Mouse (Mus musculus) lung, embryonic 15.5 days (tissue): Measurements from ENCODE around the gene Nfatc2ip. TPM values are rescaled to one million over a fixed set of nuclear protein-coding genes. Genes with fewer than 3 reads are reported as not detected.
A peak's percentile ranks its signal among the peaks of the same experiment; 100 is the strongest.

Source experiments
- ATAC-seq: fragments of 200-750 bp; cut with Nextera tagmentation; 2 replicates; pipeline ENCODE4 v1.8.0; 2017; ENCODE audit warnings: moderate number of reproducible peaks, borderline replicate concordance; ENCODE audit not compliant: low FRiP score, low TSS enrichment; ENCODE audit errors: extremely low read depth
- H3K27ac ChIP-seq: fragments of 300-500 bp; sonication (generic); 2 replicates; pipeline ENCODE4 v1.5.1; 2015; ENCODE audit warnings: moderate library complexity, mild to moderate bottlenecking, inconsistent platforms
- H3K27me3 ChIP-seq: fragments of 300-500 bp; sonication (generic); 2 replicates; pipeline ENCODE4 v1.6.1; 2015; ENCODE audit warnings: inconsistent platforms
- H3K36me3 ChIP-seq: fragments of 300-500 bp; sonication (generic); 2 replicates; pipeline ENCODE4 v1.6.1; 2015; ENCODE audit warnings: inconsistent platforms
- H3K4me1 ChIP-seq: fragments of 300-500 bp; sonication (generic); 2 replicates; pipeline ENCODE4 v1.6.1; 2015; ENCODE audit warnings: inconsistent platforms
- H3K4me2 ChIP-seq: fragments of 300-500 bp; sonication (generic); 2 replicates; pipeline ENCODE4 v1.6.1; 2015; ENCODE audit warnings: inconsistent platforms, mild to moderate bottlenecking, moderate library complexity
- H3K4me3 ChIP-seq: fragments of 300-500 bp; sonication (generic); 2 replicates; pipeline ENCODE4 v1.5.1; 2015; ENCODE audit warnings: mild to moderate bottlenecking, inconsistent platforms
- H3K9ac ChIP-seq: fragments of 300-500 bp; sonication (generic); 2 replicates; pipeline ENCODE4 v1.6.1; 2015; ENCODE audit warnings: inconsistent platforms
- H3K9me3 ChIP-seq: fragments of 300-500 bp; sonication (generic); 2 replicates; pipeline ENCODE4 v1.6.1; 2016; ENCODE audit warnings: inconsistent platforms
- WGBS: fragments of 180-500 bp; shearing (Covaris S2); methylation state at CpG from one replicate; pipeline ENCODE4 v1.1.7; 2015; 5-methylcytosine and 5-hydroxymethylcytosine counted together
- polyA plus RNA-seq: library from polyadenylated mRNA; unstranded; fragments of >200 nt; fragmentation: Nextera tagmentation; extraction: Ambion mirVana; gene quantifications from 2 replicates; pipeline ENCODE4 v1.2.1, GENCODE M21; 2015

The Nfatc2ip gene
- polyA plus RNA-seq, 1 experiment from 2014 or later: 3.3 TPM

DNA sequence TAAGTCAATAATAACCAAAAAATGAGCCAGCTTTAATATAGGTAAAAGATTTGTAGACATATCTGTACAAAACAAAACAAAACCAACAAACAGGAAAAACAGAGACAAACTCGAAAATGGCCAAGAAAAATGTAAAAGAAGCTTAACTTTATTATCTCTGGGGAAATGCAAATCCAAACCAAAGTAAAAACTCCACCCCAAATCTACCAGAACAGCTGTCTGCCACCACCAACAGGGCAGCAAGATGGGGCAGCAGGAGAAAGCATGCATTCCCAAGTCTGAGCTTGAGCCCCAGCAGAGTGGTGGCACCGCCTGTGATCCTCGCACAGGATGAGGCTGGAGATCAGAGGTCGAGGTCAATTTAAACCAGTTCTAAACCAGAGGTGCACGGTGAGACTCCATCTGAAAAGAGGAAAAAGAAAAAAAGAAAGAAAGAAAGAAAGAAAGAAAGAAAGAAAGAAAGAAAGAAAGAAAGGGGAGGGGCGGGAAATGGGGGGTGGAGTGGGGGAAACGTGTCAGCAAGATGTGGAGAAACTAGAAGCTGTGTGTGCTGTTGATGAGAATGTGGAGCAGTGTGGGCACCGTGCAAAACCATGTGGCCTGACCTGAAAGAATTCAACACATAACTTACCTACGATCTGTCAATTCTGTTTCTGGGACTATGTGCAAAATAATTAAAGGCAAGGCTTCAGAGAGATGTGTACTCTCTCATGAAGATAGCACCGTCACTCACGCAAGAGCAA lies 43.1 kb downstream of the Nfatc2ip start:
- ATAC-seq: no peak

DNA sequence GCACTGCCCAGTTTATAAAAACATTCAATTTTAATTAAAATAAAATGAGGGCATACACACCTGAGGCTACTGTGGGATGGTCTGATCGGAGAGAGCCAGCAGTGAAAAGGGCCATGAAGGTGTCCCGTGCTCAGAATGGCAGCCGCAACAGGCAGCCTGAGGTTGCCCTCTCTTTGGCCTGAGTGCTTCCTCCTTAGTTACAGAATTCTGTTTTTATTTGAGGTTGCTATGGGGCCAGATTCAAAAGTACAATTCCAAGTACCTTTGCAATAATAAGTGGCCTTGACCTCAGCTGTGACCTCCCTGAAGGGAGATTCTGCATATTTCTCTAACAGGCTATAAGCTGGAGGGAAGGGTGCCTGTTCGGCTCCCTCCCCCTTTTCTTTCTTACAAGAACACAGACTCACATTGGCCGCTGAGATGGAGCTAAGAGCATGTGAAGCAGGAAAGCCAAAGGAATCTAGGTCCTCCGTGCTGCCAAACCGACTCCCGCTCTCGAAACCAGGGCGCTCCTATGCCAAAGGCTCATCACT lies 45.1 kb downstream of the Nfatc2ip start:
- H3K27ac ChIP-seq: no peak overlapping the region
- H3K4me2 ChIP-seq: peak overlapping the region; percentile 39
- H3K9ac ChIP-seq: no peak overlapping the region
- H3K4me3 ChIP-seq: no peak overlapping the region
- H3K27me3 ChIP-seq: no peaks in the 10 kb centered on the region
- no peaks in the 10 kb centered on the region for H3K9me3 ChIP-seq
- H3K4me1 ChIP-seq: 0 out of 2 replicates have a peak, but pooled peaks cover 5% of the 10 kb centered on the region
- no peaks in the 10 kb centered on the region for H3K36me3 ChIP-seq
- ATAC-seq: no peak
- WGBS: 37% methylated on average over 10 of the region's 10 CpGs

More for the DNA sequence above, 43.1 kb downstream of the Nfatc2ip start:
- Histone ChIP-seq H3K4me1 (0 out of 2 replicates have a peak, but pooled peaks cover 5% of the 10 kb centered on the region), H3K27me3 (no peaks in the 10 kb centered on the region), H3K9me3 (no peaks in the 10 kb centered on the region), H3K4me3 (no peak overlapping the region), H3K27ac (no peak overlapping the region), H3K4me2 (no peak overlapping the region), H3K9ac (no peak overlapping the region), H3K36me3 (no peaks in the 10 kb centered on the region)
- 55% methylated on average over 11 of the region's 11 CpGs for WGBS

DNA sequence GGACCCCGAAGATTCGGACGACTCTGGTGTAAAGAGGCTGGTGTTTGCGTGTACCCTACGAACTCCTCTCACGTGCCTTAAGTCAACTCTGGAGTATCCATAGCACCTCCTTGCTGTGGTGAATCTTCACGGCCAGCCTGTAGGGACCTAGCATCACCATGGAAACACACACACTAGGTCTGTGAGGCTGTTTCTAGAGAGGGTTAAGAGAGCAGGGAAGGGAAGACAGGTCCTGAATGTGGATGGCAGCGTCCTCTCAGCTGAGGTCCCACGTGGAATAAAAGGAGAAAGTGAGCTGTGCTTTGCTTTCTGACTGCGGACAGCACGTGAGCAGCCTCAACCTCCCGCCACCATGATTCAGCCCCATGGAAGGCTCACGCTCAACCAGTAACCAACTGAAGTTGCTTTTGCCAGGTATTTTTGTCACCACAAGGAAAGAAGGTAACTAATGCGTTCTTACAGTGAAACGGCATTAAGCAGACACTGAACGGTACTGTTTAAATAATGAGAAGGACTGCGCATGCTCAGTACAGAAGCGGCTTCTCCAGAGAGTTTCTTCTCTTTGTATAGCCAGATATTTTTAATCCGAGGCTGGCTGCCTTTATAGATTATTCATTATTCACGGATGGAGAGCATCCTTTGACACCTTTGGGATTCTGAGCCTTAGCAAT lies 45.7 kb downstream of the Nfatc2ip start:
- Histone ChIP-seq H3K4me1 (0 out of 2 replicates have a peak, but pooled peaks cover 5% of the 10 kb centered on the region), H3K27me3 (no peaks in the 10 kb centered on the region), H3K36me3 (no peaks in the 10 kb centered on the region), H3K9ac (no peak overlapping the region), H3K27ac (no peak overlapping the region), H3K4me3 (peak overlapping the region; percentile 3; the same call in 1 of the 2 replicates), H3K4me2 (peak overlapping the region; percentile 39), H3K9me3 (no peaks in the 10 kb centered on the region)
- 52% methylated on average over 20 of the region's 20 CpGs for WGBS
- no peak for ATAC-seq

DNA sequence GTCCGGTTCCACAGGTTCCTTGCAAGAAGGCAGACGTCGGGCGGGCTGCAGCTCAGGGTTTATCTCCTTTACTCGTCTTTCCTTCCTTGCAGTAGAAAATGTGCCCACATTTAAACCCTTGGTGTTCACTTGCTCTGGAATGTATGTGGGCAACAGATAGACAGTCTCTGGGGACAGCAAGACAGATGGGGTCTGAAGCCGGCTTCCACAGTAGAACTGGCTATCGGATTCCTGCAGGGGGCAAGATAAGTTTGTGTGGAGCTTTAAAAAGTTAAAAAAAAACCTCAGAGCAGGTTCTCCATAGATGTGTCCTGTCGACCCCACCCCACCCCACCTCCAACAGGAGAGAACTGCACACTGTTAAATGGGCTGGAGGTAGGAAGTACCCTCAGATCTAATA lies 48.2 kb downstream of the Nfatc2ip start:
- 0 out of 2 replicates have a peak, but pooled peaks cover 5% of the 10 kb centered on the region for H3K4me1 ChIP-seq
- H3K36me3 ChIP-seq: no peaks in the 10 kb centered on the region
- ATAC-seq: no peak
- 50% methylated on average over 8 of the region's 8 CpGs for WGBS
- H3K4me2 ChIP-seq: no peak overlapping the region
- H3K27ac ChIP-seq: no peak overlapping the region
- no peaks in the 10 kb centered on the region for H3K27me3 ChIP-seq
- H3K9me3 ChIP-seq: no peaks in the 10 kb centered on the region
- H3K4me3 ChIP-seq: no peak overlapping the region
- no peak overlapping the region for H3K9ac ChIP-seq

DNA sequence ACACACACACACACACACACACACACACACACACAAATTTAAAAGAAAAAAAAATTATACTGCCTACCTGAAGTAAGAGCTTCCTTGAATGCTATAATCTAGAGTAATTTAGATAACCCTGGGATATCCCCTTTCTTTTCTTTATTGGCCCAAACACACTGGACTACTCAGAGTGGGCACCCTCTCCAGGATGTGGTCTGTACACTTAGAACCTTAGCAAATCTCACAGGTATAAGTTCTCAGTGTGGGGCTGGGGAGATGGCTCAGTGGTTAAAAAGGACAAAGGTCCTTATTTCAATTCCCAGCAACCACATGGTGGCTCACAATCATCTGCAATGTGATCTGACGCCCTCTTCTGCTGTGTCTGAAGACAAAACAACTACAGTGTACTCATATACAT lies 49.4 kb downstream of the Nfatc2ip start:
- no peak overlapping the region for H3K9ac ChIP-seq
- no peak overlapping the region for H3K4me3 ChIP-seq
- H3K27ac ChIP-seq: no peak overlapping the region
- no peaks in the 10 kb centered on the region for H3K36me3 ChIP-seq
- 0 out of 2 replicates have a peak, but pooled peaks cover 5% of the 10 kb centered on the region for H3K4me1 ChIP-seq
- no peaks in the 10 kb centered on the region for H3K27me3 ChIP-seq
- 36% methylated on average over 1 of the region's 1 CpGs for WGBS
- no peak overlapping the region for H3K4me2 ChIP-seq
- H3K9me3 ChIP-seq: no peaks in the 10 kb centered on the region
- ATAC-seq: no peak

DNA sequence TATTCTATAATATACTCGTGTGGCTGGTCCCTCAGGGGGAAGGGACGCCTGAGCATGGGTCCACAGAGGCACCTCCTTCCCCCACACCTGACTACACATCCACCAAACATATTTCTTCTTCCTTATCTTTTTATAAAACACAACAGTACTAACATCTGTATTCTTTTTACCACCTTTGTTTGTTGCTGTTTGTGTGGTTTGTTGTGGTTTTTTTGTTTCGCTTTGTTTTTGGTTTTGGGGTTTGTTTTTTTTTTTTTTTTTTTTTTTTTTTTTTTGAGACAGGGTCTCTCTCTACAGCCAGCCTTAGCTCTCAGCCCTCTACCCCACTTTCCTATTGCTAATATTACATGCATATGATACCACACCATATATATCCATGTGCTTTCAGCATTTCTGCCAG lies 50.6 kb downstream of the Nfatc2ip start:
- Histone ChIP-seq H3K9me3 (no peaks in the 10 kb centered on the region), H3K9ac (no peak overlapping the region), H3K4me1 (no peaks in the 10 kb centered on the region), H3K4me3 (no peak overlapping the region), H3K4me2 (no peak overlapping the region), H3K36me3 (no peaks in the 10 kb centered on the region), H3K27me3 (no peaks in the 10 kb centered on the region), H3K27ac (no peak overlapping the region)
- ATAC-seq: no peak
- 37% methylated on average over 3 of the region's 3 CpGs for WGBS

DNA sequence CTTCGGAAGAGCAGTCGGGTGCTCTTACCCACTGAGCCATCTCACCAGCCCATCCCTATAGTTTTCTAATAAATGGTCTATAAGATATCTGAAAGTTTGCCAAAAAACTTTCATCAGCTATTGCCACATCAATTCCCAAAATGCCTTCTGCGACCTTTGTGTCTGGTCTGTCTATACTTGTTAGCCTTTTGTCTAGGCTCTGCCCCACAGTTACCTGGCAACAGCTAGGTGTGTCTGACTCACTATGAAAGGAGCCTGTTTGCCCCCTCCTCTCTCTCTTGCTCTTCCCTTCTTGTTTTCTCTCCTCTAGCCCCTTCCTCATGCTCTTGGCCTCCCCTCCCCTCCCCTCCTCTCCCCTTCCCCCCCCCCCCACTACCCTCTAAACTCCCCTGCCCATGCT lies 51.0 kb downstream of the Nfatc2ip start:
- Histone ChIP-seq H3K27ac (no peak overlapping the region), H3K9ac (no peak overlapping the region), H3K27me3 (no peaks in the 10 kb centered on the region), H3K36me3 (no peaks in the 10 kb centered on the region), H3K4me2 (no peak overlapping the region), H3K4me3 (no peak overlapping the region), H3K4me1 (no peaks in the 10 kb centered on the region), H3K9me3 (no peaks in the 10 kb centered on the region)
- no peak for ATAC-seq
- 47% methylated on average over 3 of the region's 3 CpGs for WGBS

DNA sequence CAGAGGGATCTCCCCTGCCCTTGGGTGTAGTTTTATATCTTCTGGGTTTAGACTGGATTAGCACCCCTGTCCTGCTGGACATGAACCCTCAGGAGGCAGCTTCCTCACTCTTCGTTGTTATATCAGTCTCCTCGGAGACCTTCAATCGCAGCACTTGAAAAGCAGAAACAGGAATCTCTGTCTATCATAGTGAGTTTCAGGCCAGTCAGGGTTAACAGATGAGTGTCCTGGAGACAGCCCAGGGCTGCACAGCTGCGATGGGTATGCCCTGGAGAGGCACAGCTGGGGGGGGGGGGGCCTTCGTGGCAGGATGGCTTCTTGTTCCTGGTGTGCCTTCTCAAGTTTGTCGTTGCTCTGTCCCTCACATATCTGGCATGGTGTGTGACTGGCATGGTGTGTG lies 55.6 kb downstream of the Nfatc2ip start:
- no peak overlapping the region for H3K27ac ChIP-seq
- no peaks in the 10 kb centered on the region for H3K36me3 ChIP-seq
- 35% methylated on average over 6 of the region's 6 CpGs for WGBS
- H3K27me3 ChIP-seq: no peaks in the 10 kb centered on the region
- no peak overlapping the region for H3K4me2 ChIP-seq
- H3K4me1 ChIP-seq: no peaks in the 10 kb centered on the region
- H3K4me3 ChIP-seq: no peak overlapping the region
- ATAC-seq: no peak
- H3K9me3 ChIP-seq: no peaks in the 10 kb centered on the region
- H3K9ac ChIP-seq: no peak overlapping the region

DNA sequence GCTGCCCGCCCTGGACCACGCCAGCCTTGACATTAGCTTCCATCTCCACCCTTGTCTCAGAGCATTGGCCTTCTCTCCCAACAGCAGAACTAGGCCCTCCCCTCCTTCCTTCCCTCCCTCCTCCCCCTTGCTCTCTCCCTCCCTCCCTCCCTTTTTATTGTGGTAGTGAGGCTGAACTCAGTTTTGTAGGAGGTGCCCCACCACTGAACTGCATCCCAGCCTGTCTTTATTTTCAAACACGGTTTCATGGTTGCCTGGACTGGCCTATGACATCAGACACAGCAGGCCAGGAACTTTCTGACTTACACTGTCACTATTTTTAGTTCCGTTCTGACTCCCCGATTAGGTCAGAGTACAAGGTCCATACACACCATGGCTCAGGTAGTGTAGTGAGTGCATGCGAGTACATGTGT lies 56.3 kb downstream of the Nfatc2ip start:
- H3K36me3 ChIP-seq: no peaks in the 10 kb centered on the region
- no peak overlapping the region for H3K4me3 ChIP-seq
- H3K27me3 ChIP-seq: no peaks in the 10 kb centered on the region
- H3K4me1 ChIP-seq: no peaks in the 10 kb centered on the region
- H3K9ac ChIP-seq: no peak overlapping the region
- no peak for ATAC-seq
- H3K4me2 ChIP-seq: no peak overlapping the region
- 68% methylated on average over 6 of the region's 6 CpGs for WGBS
- no peaks in the 10 kb centered on the region for H3K9me3 ChIP-seq
- no peak overlapping the region for H3K27ac ChIP-seq

DNA sequence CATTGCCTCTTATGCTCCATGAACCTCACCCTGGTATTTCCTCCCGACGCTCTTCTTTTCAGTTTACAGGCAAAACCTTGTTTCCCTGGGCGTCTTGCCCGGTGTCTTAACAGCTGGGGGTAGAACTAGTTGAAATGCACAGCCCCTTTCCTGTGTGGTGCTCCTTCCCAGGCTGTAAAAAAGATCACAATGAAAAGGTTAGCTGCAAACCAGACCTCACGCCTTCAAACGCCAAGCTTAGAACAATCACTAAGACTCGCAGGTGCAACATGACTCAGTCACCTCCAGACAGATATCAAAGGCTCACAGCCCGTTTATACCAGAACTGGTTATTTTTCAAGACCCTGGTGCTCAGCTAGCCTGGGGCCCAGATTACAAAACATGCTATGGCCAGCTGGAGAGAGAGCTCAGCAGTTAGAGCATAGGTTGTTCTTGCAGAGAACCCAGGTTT lies 57.0 kb downstream of the Nfatc2ip start:
- Histone ChIP-seq H3K4me2 (no peak overlapping the region), H3K9ac (no peak overlapping the region), H3K36me3 (no peaks in the 10 kb centered on the region), H3K27ac (no peak overlapping the region), H3K9me3 (no peaks in the 10 kb centered on the region), H3K4me1 (no peaks in the 10 kb centered on the region), H3K4me3 (no peak overlapping the region), H3K27me3 (no peaks in the 10 kb centered on the region)
- ATAC-seq: no peak
- 67% methylated on average over 8 of the region's 8 CpGs for WGBS

DNA sequence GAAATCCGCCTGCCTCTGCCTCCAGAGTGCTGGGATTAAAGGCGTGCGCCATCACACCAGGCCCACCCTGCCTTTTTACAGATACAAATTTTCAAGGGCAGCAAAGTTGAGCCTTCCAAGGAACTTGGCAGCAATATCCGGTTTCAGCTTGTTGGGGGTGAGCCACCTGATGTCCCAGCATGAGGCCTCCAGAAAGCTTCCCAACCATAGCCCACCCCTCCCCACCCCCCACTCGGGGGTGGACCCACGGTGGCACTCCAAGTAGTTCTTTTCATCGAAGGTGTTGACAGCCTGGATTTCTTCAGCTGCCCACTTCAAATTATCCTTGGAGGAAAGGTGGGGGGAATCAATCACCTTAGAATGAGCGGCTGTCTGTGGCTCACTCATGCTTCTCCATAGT lies 57.6 kb downstream of the Nfatc2ip start:
- no peak overlapping the region for H3K27ac ChIP-seq

DNA sequence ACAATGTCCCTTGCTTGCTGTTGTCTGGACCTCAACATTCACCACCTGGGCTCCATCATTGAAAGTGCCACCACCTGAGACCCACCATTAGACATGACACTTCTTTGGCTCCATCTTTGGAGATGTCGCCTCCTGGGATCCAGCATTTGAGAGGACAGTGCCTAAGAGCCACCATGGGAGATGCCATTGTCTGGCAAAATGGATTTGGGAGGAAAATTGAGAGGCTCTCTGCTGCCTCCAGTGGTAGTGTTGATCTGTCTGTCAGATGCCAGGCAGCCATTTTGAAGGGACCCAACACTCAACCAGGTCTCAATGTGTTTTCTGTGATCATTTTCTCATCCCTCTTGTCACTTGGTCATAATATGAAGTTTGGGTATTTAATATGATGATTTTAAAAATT lies 61.0 kb downstream of the Nfatc2ip start:
- H3K4me3 ChIP-seq: no peak overlapping the region
- H3K27me3 ChIP-seq: no peaks in the 10 kb centered on the region
- H3K4me2 ChIP-seq: no peak overlapping the region
- no peaks in the 10 kb centered on the region for H3K4me1 ChIP-seq
- ATAC-seq: no peak
- H3K9me3 ChIP-seq: no peaks in the 10 kb centered on the region
- H3K9ac ChIP-seq: no peak overlapping the region
- no peak overlapping the region for H3K27ac ChIP-seq
- H3K36me3 ChIP-seq: no peaks in the 10 kb centered on the region
- WGBS: 88% methylated on average over 1 of the region's 1 CpGs

More for the DNA sequence above, 57.6 kb downstream of the Nfatc2ip start:
- Histone ChIP-seq H3K4me2 (no peak overlapping the region), H3K9ac (no peak overlapping the region), H3K4me3 (no peak overlapping the region), H3K4me1 (no peaks in the 10 kb centered on the region), H3K9me3 (no peaks in the 10 kb centered on the region), H3K36me3 (no peaks in the 10 kb centered on the region), H3K27me3 (no peaks in the 10 kb centered on the region)
- WGBS: 77% methylated on average over 8 of the region's 8 CpGs
- ATAC-seq: no peak
